Mouse (Mus musculus) small intestine, adult 2 months (tissue): ENCODE results near the gene Urb2. TPM values are rescaled to one million over a fixed set of nuclear protein-coding genes. Genes with fewer than 3 reads are reported as not detected.

Experiments used
- H3K27ac ChIP-seq: fragments of 200-500 bp; 2 replicates; pipeline ENCODE4 v1.5.1; 2012; ENCODE audit warnings: low read depth, low read length, control low read depth, inconsistent platforms; ENCODE audit not compliant: insufficient read depth
- H3K27me3 ChIP-seq: fragments of 200-500 bp; 2 replicates; pipeline ENCODE4 v1.6.1; 2012; ENCODE audit warnings: mild to moderate bottlenecking, moderate library complexity, low read length, inconsistent platforms; ENCODE audit not compliant: control insufficient read depth, insufficient read depth
- H3K36me3 ChIP-seq: fragments of 200-500 bp; 2 replicates; pipeline ENCODE4 v1.6.1; 2012; ENCODE audit warnings: mild to moderate bottlenecking, low read length, control low read depth, inconsistent platforms; ENCODE audit not compliant: control insufficient read depth, insufficient read depth
- H3K4me1 ChIP-seq: fragments of 200-500 bp; 2 replicates; pipeline ENCODE4 v1.6.1; 2012; ENCODE audit warnings: low read length, inconsistent platforms, mixed read lengths; ENCODE audit not compliant: control insufficient read depth, insufficient read depth, insufficient read length
- H3K4me3 ChIP-seq: fragments of 200-500 bp; 2 replicates; pipeline ENCODE4 v1.5.1; 2012; ENCODE audit warnings: low read depth, mild to moderate bottlenecking, control low read depth, inconsistent platforms, low read length, moderate library complexity
- CTCF ChIP-seq: fragments of 200-500 bp; IDR thresholded peaks from 2 replicates; pipeline ENCODE4 v1.5.1; 2012; ENCODE audit warnings: low read depth, mild to moderate bottlenecking, control low read depth, inconsistent platforms, low read length, moderate library complexity, mixed read lengths; ENCODE audit not compliant: insufficient replicate concordance, insufficient read length; ENCODE audit errors: extremely low read depth
- POLR2A ChIP-seq: fragments of 200-500 bp; IDR thresholded peaks from 2 replicates; pipeline ENCODE4 v1.6.1; 2012; ENCODE audit warnings: low read depth, mild to moderate bottlenecking, control low read depth, inconsistent platforms, low read length, moderate library complexity
- WGBS: fragments of 180-500 bp; shearing (Covaris S2); methylation state at CpG from one replicate; pipeline ENCODE4 v1.1.7; 2018; 5-methylcytosine and 5-hydroxymethylcytosine counted together
- polyA plus RNA-seq: library from polyadenylated mRNA; depleted of rRNA; stranded (reverse); fragments of >200 nt; gene quantifications from 2 replicates; pipeline ENCODE4 v1.2.3, GENCODE M21; 2012

Gene Urb2
- polyA plus RNA-seq, 1 experiment = 2.5 TPM

DNA sequence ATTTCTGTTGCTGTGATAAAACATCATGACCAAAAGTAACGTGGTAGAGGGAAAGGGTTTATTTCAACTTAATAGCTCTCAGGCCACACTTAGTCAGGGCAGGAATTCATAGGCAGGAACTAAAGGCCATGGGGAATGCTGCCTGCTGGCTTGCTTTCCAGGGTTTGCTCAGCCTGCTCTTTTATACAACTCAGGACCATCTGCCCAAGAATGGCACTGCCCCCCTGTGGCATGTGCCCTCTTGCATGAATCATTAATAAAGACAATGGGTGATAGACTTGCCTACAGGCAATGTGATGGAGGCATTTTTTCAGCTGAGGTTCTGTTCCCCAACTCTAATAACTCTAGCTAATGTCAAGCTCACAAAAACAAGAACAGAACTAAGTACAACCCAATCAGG, 20.9 kb downstream of the Urb2 start:
- no peaks in the 10 kb centered on the region for H3K27me3 ChIP-seq
- H3K4me3 ChIP-seq = no peak overlapping the region
- no peak for TF ChIP-seq POLR2A
- peak; percentile 7; the same call in 1 of the 2 replicates for TF ChIP-seq CTCF
- 100% methylated on average over 1 of the region's 1 CpGs for WGBS
- peaks cover 48% of the 10 kb centered on the region for H3K36me3 ChIP-seq
- no peak overlapping the region for H3K27ac ChIP-seq
- no peaks in the 10 kb centered on the region for H3K4me1 ChIP-seq

DNA sequence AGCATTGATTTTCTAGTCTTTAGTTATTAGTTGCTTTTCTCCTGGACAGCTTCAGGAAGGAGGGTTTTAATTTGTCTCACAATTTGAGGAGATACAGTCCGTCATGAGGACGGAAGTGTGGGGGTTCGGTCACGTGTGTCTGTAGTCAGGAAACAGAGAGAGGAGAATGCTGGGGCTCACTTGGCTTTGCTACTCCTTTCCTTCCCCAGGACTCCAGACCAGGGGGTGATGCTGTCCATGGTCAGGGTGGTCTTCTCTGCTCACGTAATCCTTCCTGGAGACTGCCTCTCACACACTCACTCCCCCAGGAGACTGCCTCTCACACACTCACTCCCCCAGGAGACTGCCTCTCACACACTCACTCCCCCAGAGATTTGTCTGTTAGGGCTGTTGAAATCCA, 23.1 kb downstream of the Urb2 start:
- TF ChIP-seq POLR2A (no peak), CTCF (no peak)
- 92% methylated on average over 5 of the region's 5 CpGs for WGBS
- Histone ChIP-seq H3K27ac (no peak overlapping the region), H3K36me3 (peaks cover 47% of the 10 kb centered on the region), H3K4me3 (no peak overlapping the region), H3K4me1 (no peaks in the 10 kb centered on the region), H3K27me3 (no peaks in the 10 kb centered on the region)

DNA sequence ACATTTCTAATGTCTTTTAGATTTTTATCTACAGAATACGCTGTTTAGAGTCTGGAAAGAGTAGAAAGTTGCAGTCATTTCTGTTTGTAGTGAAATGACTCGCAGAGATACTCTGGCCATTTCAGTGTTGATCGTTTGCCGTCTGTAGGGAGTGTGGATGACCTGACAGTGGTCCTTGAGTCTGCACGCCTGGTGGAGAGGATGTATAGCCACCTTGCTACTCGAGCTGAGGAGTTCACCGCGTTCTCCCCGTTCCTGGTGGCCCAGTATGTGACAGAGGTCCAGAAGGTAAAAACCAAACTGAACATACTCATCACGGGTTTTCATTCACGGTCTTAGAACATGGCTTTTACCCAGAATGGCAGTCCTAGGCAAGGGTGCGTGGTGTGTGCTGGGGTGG, 23.6 kb downstream of the Urb2 start:
- WGBS = 92% methylated on average over 12 of the region's 12 CpGs
- Histone ChIP-seq H3K4me3 (no peak overlapping the region), H3K27ac (no peak overlapping the region), H3K4me1 (no peaks in the 10 kb centered on the region), H3K36me3 (peaks cover 46% of the 10 kb centered on the region), H3K27me3 (no peaks in the 10 kb centered on the region)
- no peak for TF ChIP-seq CTCF
- no peak for TF ChIP-seq POLR2A

DNA sequence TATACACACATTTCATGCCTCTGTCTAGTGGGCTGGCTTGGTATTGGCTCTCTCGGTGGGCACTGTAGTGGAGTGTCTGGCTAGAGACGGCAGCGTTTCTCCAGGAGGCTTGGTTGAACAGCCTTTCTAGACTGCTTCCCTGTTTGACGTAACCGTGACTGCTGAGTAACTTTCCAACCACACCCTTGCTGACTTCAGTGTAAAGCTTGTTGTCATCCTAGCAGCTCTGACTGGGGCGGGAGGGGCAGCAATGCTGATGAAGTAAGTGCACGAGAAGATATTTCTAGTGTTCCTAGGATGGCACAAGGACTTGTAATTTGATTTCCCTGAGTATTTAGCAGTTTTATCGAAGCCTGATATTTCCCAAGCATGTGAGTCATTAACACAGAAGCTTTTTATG, 24.5 kb downstream of the Urb2 start:
- Histone ChIP-seq H3K27ac (no peak overlapping the region), H3K4me1 (no peaks in the 10 kb centered on the region), H3K36me3 (peaks cover 48% of the 10 kb centered on the region), H3K4me3 (no peak overlapping the region), H3K27me3 (no peaks in the 10 kb centered on the region)
- WGBS = 77% methylated on average over 8 of the region's 8 CpGs
- TF ChIP-seq CTCF = no peak
- TF ChIP-seq POLR2A = no peak

DNA sequence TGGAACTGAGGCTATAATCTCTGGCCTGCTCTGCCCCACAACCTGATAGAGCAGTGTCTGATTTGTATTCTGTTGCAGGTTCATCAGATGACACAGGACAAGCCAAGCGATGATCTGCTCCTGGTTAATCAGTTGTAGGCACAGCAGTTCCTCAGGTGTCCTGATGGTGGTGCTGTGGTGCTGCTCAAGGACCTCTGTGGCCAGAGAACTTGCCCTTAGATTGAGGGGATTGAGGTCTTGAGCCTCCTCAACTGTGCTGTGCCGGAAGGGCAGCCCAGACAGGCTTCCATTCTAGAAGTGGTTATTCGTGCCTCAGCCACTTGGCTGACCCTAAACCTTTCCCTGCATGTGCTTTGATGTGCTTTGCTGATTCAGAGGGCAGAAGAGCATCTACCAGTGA, 30.8 kb downstream of the Urb2 start:
- no peaks in the 10 kb centered on the region for H3K4me1 ChIP-seq
- H3K27ac ChIP-seq = no peak overlapping the region
- H3K27me3 ChIP-seq = no peaks in the 10 kb centered on the region
- 26% methylated on average over 3 of the region's 3 CpGs for WGBS
- no peak overlapping the region for H3K4me3 ChIP-seq
- H3K36me3 ChIP-seq = peaks cover 15% of the 10 kb centered on the region
- peak; percentile 78 for TF ChIP-seq CTCF
- TF ChIP-seq POLR2A = no peak

DNA sequence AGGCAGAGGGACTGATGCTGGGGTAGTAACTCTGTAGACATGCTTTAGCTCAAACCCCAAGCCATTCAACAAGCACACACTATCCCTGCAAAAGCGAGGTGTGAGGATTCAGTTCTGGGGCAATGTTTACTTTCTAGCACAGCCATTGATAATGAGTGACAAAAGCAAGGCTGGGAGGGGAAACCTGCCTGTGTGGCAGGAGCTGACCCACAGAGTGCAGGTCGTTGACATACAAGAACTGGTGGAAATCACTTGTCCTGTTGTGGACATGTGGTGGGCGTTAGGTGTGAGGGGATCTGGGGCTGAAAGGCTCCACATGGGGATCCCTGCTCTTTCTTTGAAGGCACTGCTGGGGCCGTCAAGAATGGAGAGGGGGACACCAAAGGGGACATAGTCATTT, 31.3 kb downstream of the Urb2 start:
- 52% methylated on average over 4 of the region's 4 CpGs for WGBS
- TF ChIP-seq CTCF (no peak), POLR2A (no peak)
- Histone ChIP-seq H3K4me1 (no peaks in the 10 kb centered on the region), H3K27me3 (no peaks in the 10 kb centered on the region), H3K27ac (no peak overlapping the region), H3K4me3 (no peak overlapping the region), H3K36me3 (peaks cover 14% of the 10 kb centered on the region)

DNA sequence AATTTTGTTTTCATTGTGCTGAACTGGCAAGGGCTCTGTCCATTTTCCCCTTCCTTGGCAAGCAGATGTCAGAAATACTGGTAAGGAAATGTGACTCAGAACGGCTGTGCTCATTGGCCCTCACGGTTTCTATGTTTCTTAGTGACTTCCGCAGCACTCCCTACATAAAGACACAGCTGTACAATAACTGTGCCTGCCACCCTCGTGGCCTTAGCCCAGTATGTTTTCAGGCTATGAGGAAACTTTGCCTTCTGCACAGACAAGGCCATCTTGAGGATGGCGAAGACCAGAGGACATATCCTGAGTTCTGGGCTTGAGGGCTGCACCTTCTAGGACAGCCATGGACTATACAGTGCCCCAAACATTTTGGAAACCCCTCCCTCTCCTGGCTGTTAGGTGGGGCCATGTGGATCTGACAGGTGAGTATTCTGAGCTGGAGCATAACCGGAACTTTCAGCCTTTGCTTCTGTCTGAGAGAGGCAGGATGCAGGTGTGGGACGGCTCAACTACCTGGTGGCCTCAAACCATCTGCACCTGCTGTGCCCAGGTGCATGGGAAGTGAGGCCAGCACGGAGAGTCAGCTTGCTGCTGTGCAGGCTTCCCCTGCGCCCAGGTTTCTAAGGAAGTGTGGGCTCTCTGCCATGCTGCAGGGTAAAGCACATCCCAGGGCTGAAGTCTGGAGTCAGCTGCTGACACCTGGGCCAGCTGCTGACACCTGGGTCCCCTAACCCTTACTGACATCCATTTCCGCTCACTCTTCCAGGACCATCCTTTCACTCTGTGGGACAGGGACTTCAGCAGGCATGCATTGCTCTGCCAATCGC, 35.7 kb downstream of the Urb2 start:
- no peak for TF ChIP-seq CTCF
- TF ChIP-seq POLR2A = no peak
- Histone ChIP-seq H3K27ac (no peak overlapping the region), H3K4me3 (no peak overlapping the region), H3K27me3 (no peaks in the 10 kb centered on the region), H3K4me1 (no peaks in the 10 kb centered on the region), H3K36me3 (no peaks in the 10 kb centered on the region)
- WGBS = 58% methylated on average over 11 of the region's 11 CpGs
